Mouse (Mus musculus): Measurements from ENCODE around the gene Babam2.
A peak's percentile ranks its signal among the peaks of the same experiment; 100 is the strongest.

Gene Babam2

DNA sequence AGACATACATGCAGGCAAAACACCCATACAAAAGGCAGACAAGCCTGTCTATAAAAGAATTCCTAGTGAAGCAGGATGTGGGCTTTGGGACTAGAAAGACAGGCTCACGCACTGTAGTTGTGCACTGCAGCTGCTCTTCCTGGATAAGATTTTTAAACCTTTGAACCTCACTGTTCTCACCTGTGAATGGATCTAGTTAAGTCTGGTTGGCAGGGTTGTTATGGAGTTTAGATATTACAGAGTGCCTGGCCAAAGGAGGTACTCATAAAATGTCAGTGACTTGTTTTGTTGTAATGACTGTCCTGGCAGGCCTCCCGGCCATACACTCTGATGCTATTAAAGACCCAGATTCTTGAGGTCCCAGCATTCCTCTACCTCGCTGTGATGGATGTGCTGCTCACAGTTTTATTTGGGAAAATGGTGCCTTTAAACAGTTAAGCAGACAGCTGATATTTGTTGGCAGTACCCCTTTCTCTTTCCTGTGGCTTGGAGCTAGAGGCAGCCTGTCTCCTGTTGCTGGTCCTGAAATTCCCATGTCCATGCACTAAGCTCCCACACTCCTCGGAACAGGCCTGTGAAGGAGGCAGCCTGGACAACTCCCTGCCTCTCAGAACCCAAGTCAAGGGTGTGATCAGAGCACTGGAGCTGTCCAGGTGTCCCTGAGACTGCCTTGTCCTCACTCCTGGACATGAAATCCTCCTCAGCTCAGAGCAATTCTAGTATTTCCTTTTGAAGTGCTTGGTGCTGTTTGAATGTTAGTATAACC is 299.9 kb downstream of the Babam2 start:
- DNase-seq (ENCODE audit: low spot score) = no peak

DNA sequence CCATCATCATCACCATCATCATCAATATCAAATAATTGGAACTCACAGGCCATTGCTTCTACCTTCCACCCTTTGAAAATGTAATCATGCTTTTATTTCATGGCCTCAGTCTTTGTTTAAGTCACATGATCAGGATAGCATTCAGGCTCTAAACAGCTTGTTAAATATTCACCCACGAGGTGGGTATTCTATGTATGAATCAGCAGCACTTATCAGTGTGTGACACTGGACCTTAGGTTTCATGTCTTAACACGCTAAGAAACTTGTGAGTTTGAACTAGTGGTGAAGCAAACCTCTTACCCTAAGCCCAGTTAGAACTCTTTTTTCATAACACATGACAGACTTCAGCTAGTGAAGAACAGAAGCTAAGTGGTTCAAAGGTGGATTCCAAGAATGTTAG is 301.3 kb downstream of the Babam2 start:
- no peak for DNase-seq (ENCODE audit: low spot score)

GRCm38 (mm10) chr5:32000076-32000475 is 302.6 kb downstream of the Babam2 start:
- DNase-seq (ENCODE audit: low spot score) = no peak

DNA sequence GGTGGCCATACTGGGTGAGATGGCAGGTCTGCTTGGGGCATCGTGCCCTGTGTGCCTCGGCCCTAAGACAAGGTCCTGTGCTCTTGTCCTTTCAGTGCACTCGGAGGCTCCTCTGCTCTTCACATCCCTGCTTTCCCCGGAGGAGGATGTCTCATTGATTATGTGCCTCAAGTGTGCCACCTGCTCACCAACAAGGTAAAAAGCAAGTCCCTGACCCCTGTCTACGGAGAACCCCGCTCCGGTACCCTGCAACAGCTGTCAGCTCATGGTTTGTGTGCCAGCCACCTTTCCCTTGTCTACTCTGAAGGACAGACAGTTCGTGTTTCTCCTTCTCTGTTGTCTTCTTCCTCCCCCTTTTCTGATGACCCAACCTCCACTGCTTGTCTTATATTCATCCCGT is 303.8 kb downstream of the Babam2 start:
- no peak for DNase-seq (ENCODE audit: low spot score)

DNA sequence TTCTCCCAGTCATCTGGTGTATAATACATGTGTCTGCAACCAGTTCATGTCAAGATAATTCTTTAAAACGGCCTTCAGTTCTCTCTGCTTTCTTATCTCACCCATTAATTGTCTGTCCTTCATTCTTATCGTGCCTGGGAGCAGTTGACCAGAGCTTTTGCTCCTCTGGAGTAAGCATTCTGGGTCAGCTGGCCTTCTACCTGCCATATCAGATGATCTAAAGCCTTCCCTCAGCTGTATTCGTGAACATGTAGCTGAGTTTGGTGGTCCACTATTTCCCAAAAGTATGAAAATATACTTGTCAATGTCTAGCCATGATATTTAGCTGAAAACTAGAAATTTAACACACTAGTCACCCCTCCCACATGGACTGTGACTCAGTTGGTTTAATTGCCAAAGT is 304.3 kb downstream of the Babam2 start:
- DNase-seq (ENCODE audit: low spot score) = no peak

DNA sequence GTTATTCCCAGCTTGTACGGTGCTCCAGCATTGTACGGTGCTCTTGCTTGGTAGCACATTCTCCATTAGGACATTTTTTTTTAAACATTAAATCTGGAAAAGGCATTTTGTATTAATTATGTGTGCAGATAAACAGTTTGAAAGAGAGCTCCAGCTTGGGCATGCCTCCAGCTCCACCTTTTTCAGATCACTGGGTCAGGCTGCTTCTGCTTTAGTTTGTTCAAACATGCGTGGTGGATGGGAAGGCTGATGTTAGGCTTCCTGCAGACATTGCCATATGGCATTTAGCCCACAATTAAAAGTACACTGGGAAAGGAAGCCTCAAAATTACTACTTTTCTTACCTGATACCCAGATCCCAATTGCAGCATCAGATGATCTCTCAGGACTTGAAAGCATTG is 310.9 kb downstream of the Babam2 start:
- DNase-seq (ENCODE audit: low spot score) = no peak

DNA sequence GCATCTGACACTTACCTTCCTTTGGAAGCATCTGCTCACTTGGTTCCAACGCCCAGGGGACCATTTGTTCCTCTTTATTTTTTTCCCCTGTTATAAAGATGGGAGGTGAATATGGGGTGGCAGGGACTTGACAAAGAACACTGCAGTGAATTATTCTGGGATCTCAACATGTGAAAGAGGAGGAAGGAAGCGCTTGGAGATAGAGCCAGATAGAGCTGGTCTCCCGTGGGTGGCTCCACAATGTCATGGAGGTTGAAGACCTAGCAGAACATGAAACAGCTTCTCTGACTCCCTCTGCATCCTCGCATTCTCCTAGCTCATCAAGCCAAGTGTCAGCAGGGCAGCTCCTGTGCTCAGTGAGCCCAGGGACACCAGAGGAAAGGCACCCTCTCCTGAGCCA is 312.6 kb downstream of the Babam2 start:
- no peak for DNase-seq (ENCODE audit: low spot score)

GRCm38 (mm10) chr5:32013053-32013452 is 315.6 kb downstream of the Babam2 start:
- DNase-seq (ENCODE audit: low spot score) = no peak

- no peak for DNase-seq (ENCODE audit: low spot score)
These were observed 317.3 kb downstream of the Babam2 start for GRCm38 (mm10) chr5:32014786-32015185.

- DNase-seq (ENCODE audit: low spot score) = no peak
These were observed 318.5 kb downstream of the Babam2 start for GRCm38 (mm10) chr5:32015949-32016478.

DNA sequence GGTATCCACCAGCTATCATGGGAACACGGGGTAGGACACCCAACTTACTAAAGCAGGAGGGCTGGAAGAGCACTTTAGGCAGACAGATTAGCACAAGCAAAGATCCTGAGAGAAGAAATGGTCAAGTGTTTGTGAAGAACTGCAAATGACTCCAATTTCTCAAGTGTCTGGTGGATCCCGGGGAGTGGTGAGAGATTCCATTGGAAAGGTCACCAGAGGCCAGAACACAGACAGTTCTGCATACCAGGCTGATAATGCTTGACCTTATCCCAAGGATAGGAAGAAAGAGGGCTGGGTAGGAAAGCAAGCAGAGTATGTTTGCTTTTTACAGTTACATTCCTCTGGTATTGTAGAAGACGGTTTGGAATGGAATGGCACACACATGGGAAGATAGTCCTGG is 320.2 kb downstream of the Babam2 start:
- no peak for DNase-seq (ENCODE audit: low spot score)

DNA sequence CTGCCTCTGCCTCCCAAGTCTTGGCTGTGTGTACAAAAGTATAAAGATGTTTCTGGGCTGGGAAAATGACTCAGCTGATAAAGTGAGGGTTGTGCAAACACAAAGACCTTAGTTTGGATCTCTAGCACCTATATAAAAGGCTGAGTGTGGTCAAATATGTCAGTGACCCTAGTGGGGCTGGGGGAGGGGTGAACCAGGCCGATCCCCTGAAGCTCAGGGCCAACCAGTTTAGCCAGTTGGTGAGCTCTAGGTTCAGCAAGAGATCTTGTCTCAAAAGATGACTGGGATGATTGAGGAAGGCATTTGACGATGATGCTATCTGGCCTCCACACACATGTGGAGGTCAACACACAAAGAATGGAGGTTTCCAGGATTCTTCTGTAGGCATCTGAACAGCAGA is 320.8 kb downstream of the Babam2 start:
- no peak for DNase-seq (ENCODE audit: low spot score)

- no peak for DNase-seq (ENCODE audit: low spot score)
These were observed 332.4 kb downstream of the Babam2 start for GRCm38 (mm10) chr5:32029834-32030433.

DNA sequence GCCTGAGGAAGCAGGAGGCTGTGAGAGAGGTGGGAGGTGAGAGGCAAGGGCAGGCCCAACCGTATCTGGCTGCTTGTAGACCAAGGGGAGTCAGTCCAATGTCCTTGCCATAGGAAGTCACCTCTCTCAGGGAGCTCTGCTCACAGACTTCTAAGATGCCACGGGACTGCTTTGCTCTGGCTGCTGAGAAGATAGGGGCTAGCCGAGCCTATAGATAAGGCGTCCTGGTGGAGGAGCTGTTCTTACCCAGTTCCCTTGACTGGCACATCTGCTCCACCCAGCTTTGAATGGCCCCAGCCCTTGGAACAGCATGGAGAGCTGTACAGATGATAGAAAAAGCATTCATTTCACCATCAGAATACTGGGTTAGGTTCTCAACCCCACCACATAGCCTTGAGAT is 335.7 kb downstream of the Babam2 start:
- no peak for DNase-seq (ENCODE audit: low spot score)

- DNase-seq (ENCODE audit: low spot score) = no peak
These were observed 336.1 kb downstream of the Babam2 start for GRCm38 (mm10) chr5:32033621-32034020.

- peak; percentile 51 for DNase-seq (ENCODE audit: low spot score)
These were observed 337.1 kb downstream of the Babam2 start for GRCm38 (mm10) chr5:32034475-32035054.

DNA sequence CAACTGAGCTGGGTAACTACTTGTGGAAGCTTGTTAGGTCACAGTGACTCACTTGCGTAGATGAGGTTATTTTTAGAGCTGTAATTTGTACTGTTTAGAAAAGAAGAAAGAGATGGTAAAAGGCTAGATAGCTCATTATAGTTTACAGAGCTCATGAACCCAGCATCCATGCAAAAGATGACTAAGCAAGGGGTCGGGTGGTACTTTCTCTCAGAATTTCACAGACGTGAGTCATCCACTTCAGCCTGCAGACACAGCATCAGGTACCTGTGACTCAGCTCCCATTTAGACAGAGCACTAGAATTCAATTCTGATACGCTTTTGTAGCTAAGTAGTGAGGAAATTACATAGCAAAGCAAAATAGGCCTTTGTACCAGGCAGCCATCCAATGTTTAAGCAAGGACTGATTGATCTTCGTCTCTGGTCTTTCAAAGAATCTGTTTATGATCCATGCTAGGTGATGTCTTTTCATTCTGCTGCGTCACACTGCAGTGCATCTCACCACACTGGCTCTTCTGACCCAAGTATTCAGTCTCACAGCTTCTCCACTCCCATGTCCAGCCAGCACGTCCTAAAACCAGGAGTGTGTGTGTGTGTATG is 338.3 kb downstream of the Babam2 start:
- no peak for DNase-seq (ENCODE audit: low spot score)

GRCm38 (mm10) chr5:32036896-32037295 is 339.4 kb downstream of the Babam2 start:
- DNase-seq (ENCODE audit: low spot score) = no peak

DNA sequence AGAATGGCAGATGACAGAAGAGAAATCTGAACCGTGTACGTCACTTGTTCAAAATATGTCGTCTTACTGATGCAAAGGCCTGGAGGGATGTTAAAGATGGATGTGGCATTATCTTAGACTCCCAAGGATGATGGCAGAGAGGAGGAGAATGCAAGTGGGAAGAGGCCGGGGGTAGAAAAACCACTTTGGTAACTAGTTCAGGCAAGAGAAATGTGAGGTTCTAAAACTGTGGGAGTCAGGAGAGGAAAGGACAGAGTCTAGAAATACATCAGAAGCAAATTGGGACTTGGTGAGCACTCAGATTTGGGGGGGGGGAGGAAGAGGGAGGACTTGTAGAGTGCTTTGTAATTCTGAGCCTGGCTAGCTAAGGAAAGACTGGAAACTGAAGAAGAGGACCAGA is 340.1 kb downstream of the Babam2 start:
- DNase-seq (ENCODE audit: low spot score) = no peak

DNA sequence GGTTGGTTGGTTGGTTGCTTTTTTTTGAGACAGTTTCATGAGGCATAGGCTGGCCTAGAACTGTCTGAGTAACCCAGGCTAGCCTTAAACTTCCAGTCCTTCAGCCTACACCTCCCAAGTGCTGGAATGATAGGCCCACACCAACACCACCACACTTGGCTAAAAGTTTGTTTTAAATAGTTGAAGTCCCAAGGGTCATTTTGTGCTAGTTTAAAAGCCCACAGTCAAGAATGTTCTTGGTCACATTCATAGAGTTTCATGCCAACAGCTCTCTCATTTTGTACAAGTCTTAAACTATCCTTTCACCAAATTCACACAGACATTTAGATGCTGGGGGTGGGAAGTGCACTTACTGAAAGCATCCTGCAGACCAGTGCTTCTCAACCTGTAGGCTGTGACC is 341.5 kb downstream of the Babam2 start:
- peak; percentile 55 for DNase-seq (ENCODE audit: low spot score)

DNA sequence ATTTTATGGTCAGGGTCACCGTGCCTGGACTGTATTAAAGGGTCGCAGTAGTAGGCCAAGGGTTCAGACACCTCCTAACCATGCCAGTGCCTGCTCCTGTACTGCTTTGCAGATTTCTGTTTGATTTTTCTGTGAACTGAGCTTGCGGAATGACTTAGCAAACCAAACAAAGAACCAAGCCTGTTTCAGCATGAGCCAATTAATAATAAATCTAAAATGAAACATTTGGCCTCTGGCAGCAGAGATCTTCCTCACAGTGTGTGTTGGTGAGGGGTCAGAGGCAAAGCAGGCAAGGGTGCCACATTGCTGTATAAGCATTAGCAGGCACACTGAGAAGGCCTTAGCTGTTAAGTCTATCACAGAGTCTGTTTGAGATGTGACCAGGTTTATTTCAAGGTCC is 342.0 kb downstream of the Babam2 start:
- DNase-seq (ENCODE audit: low spot score) = peak; percentile 58

- no peak for DNase-seq (ENCODE audit: low spot score)
These were observed 345.7 kb downstream of the Babam2 start for GRCm38 (mm10) chr5:32043153-32043552.

- DNase-seq (ENCODE audit: low spot score) = no peak
These were observed 346.5 kb downstream of the Babam2 start for GRCm38 (mm10) chr5:32043996-32044395.
